Mouse (Mus musculus): Measurements from ENCODE around the gene Bptf. TPM values are rescaled to one million over a fixed set of nuclear protein-coding genes. Genes with fewer than 3 reads are reported as not detected.
"Not testable (repeated sequence)": the region's sequence is repeated elsewhere in the genome, so short reads cannot be mapped to it uniquely, and the experiment has no call there.

Gene Bptf
- total RNA-seq (2015; ENCODE audit: low replicate concordance) (35.0 and 65.4 TPM in 2 replicates), total RNA-seq (2017; ENCODE audit: low replicate concordance) (54.1 and 57.1 TPM in 2 replicates)

DNA sequence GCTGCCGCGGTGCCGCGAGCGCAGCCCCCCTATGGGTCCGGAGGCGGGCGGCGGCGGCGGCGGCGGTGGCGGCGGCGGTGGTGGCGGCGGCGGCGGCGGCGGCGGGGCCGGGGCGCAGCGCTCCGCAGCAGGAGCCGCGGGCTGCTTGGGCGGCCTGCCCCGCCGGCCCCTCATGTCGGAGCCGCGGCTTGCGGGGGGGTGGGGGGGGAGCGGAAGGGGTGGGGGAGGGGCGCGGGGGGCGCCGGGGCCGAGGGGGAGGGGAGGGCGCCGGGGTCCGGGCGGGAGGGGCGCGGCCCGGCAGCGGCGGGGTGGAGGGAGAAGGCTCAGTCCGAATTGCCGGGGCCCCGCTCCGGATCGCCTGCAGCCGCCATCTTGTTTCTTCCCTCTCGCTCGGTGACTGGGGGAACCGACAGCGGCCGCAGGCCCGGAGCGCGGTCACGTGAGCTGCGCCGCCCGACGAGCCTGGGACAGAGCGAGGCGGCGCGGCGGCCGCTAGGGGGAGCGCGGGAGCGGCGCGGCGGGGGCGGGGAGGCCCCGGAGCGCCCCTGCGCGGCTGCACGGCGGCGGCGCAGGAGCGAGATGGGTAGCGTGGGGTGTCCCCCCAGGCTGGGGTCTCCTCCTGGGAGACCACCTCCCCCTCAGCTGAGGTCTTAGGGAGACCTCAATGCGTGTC is at the start of gene Bptf:
Gene Bptf (minus strand): TSS at position 379 of the 673 bp plus-strand sequence.
- peak; percentile 95 for ATAC-seq (replicated peaks; ENCODE audit: low FRiP score, poor library complexity, severe bottlenecking)

DNA sequence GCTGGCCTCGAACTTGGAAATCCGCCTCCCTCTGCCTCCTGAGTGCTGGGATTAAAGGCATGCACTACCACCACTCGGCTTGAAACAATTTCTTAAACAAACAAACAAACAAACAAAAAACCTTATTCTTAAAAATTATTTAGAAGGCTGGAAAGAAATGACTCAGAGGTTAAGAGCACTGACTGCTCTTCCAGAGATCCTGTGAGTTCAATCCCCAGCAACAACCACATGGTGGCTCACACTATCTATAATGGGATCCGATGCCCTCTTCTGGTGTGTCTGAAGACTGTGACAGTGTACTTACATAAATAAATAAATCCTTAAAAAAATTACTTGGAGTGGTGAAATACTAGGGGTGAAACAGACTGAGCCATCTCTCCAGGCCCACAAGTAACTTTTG is 29.3 kb upstream of the Bptf start:
- no peak for ATAC-seq (replicated peaks; ENCODE audit: low FRiP score, poor library complexity, severe bottlenecking)

DNA sequence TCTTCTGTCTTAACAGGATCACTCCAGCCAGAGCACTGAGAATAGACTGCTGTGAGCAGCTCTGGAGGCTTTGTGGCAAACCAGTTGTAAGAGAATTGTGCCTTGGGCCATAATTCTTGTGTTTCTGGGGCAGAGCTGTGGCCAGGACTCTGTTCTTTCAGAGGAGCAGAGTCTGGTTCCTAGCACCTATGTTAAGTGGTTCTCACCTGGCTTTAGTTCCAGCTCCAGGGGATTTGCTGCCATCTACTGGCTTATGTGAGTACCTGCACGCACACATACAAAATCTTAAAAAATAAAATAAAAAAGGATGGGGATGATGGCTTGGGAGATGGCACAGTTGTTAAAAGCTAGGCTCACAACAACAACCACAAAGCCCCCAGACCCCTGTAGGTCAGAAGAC is 27.1 kb upstream of the Bptf start:
- peak; percentile 73 for ATAC-seq (replicated peaks; ENCODE audit: low FRiP score, poor library complexity, severe bottlenecking)

DNA sequence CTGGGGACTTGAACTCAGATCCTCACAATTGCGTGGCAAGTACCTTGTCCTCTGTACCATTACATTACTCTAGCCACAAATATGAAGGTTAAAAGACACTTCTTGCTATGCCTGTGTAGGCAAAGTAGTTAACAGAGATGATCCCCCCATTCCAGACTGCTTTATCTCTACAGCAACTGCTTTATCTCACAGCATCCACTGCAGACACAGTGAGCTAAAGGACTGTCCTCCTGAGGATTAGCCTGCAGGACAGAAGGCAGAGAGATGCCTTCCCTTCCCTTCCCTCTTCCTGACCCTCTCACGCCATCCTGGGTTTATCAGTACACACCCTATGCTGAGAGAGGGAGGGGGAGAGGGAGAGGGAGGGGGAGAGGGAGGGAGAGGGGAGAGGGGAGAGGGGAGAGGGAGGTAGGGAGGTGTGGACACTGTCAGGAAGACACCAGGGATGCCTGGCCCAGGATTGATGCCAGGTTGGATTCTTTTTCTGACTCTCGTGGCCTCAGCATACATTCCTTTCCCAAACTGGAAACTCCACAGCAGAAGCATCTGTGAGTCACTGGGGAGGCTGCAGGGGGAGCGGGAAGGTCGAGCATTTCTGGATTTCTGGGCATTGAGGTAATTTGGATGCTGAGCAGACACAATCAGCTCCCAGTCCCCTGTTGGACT is 25.2 kb upstream of the Bptf start:
- no peak for ATAC-seq (replicated peaks; ENCODE audit: low FRiP score, poor library complexity, severe bottlenecking)

DNA sequence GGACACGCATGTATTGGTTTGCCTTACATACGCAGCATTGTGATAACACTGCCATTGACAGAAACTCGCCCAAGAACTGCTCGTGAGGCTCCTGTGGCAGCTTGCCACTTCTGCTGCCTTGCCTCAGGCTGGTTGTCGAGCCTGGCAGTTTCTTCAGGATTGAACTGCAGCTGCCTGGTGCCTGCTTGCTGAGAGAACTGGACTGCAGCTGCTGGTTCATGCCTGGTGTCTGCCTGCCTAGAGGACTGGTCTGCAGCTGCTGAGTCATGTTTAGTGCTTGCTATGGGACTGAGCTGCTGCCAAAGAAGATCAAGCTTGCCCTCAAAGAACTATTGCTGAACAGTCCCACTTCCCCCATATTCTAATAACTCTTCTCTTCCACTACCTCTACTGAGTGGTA is 23.4 kb upstream of the Bptf start:
- ATAC-seq (replicated peaks; ENCODE audit: low FRiP score, poor library complexity, severe bottlenecking): no peak

DNA sequence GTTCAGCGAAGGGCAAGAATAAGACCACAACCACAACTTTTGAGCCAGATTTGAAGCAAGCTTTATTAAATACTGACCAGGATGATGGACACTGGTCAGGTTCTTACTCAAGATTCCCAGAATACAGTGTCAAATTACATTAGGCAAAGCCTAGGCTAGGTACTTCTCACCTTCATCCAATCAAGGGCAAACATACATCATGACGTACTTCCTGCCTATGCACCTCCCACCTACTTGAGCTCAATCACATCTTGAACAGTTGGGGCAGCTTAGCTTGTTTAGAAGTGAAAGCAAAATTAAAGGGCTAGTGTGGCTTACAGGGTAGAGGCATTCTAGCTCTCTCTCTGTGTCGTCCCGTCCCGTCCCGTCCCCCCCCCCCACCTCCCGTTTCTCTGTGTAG is 22.5 kb upstream of the Bptf start:
- no peak for ATAC-seq (replicated peaks; ENCODE audit: low FRiP score, poor library complexity, severe bottlenecking)

DNA sequence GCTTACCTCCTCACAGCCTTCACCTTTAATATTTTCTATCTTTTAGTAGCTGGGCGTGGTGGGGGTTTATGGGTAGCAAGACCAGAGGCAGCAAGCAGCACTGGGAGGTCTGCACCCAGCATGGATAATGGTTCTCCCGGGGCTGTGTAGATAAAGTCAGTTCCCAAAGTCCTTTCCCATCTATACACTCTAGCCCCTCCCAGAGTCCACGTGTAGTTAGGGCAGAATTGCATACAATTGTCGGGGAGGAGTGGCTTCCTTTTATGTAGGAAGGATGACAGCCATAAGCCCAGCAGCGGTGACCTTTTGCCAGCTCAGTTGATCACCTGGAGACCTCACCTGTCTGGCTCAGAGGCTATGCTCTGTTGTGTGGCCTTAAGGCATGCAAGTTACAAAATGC is 21.7 kb upstream of the Bptf start:
- ATAC-seq (replicated peaks; ENCODE audit: low FRiP score, poor library complexity, severe bottlenecking): no peak

DNA sequence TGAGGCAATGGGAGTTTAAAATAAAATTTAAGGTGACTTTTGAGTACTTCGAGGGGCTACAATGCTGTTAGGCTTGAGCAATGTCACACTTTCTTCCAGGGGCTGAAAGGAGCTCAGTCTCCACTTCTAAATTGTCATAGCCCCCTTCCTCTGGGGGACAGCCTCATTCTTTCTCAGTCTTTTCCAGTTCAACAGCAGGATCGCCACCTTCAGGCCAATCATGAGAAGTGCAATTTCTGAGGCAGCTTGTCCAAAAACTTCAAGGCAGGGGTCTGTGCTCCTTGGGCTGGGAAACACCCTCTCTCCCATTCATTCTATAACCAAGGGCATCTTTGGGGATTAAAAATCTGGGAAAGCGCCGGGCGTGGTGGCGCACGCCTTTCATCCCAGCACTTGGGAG is 19.9 kb upstream of the Bptf start:
- ATAC-seq (replicated peaks; ENCODE audit: low FRiP score, poor library complexity, severe bottlenecking): 0 out of 2 replicates have a peak, but pooled peaks have one; percentile 34

DNA sequence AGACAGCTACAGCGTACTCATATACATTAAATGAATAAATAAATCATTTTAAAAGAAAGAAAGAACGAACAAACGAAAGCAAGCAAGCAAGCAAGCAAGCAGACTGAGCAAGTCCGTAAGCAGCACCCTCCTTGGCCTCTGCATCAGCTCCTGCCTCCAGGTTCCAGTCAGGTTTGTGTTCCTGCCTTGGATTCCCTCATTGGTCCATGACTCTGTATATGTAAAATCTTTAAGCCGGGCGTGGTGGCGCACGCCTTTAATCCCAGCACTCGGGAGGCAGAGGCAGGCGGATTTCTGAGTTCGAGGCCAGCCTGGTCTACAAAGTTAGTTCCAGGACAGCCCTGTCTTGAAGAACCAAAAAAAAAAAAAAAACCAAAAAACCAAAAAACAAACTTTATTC is 12.0 kb upstream of the Bptf start:
- ATAC-seq (replicated peaks; ENCODE audit: low FRiP score, poor library complexity, severe bottlenecking): not testable (repeated sequence)

DNA sequence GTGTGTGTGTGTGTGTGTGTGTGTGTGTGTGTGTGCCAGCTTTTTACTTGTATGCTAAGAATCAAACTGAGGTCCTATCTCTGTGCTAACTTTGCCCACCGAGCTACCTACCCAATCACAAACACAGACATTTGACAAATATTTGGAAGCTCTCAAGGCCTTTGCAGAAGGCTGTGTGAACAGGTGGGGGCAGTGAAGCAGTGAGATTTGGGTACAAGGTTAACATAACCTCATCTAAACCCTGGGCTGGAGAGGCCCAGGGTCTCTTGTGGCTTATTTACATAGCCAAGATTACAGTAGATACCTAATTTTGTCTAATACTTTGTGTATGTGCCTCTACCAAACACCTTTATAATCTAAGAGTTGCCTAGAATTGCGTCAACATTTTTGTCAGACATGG is 10.5 kb upstream of the Bptf start:
- ATAC-seq (replicated peaks; ENCODE audit: low FRiP score, poor library complexity, severe bottlenecking): no peak

DNA sequence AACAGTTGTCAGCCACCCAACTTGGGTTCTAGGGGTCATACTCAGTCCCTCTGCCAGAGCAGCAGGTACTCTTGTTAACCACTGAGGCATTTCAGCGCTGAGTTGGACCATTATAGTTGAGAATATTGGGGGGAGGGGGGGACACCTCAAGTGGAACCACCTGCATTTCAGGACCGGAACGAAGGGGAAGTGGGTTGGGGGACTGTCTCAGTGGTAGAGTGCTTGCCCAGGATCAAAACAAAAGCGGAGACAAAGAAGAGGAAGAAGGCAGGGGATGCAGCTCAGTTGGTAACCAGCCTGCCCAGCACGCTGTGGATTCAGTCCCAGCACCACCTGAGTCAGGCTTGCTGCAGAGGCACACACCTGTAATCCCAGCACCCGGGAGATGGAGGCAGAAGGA is 8.8 kb upstream of the Bptf start:
- no peak; the same call in 1 of the 2 replicates for ATAC-seq (replicated peaks; ENCODE audit: low FRiP score, poor library complexity, severe bottlenecking)

DNA sequence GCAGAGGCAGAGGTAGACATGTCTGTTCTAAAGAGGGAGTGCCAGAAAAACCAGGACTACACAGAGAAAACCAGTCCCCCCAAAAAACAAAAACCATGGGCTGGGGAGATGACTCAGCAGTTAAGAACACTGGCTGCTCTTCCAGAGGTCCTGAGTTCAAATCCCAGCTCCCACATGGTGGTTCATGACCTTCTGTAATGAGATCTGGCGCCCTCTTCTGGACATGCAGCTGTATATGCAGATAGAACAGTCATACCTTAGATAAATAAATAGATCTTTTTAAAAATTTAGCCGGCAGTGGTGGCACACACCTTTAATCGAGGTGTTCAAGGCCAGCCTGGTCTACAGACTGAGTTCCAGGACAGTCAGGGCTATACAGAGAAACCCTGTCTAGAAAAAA is 6.7 kb upstream of the Bptf start:
- ATAC-seq (replicated peaks; ENCODE audit: low FRiP score, poor library complexity, severe bottlenecking): no peak

DNA sequence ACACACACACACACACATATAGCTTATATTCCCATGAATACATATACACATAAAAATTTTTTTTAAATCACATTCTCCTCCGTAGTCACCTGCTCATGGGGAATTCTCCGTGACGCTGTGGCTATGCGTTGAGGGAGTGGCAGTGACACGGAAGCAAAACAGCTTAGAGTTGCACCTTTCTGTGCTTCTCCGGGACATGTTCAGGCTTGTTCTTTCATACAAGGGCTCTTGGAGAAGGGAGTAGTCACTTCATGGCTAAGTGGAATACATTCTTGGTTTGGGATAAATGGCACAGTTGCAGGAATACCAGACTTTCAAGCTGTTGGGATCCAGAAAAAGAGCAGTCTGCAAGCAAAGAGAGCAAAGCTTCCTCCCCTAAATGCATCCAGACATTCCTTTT is 5.7 kb upstream of the Bptf start:
- ATAC-seq (replicated peaks; ENCODE audit: low FRiP score, poor library complexity, severe bottlenecking): no peak

DNA sequence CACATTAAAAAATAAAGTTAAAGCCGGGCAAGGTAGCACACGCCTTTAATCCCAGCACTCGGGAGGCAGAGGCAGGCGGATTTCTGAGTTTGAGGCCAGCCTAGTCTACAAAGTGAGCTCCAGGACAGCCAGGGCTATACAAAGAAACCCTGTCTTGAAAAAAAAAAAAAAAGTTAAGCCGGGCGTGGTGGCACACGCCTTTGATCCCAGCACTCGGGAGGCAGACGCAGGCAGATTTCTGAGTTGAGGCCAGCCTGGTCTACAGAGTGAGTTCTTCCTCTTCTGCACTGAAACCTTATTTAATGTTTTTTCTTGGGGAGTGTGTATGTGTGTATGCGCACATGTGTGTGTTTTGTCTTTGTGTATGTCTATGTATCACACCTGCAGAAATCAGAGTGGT is 4.5 kb upstream of the Bptf start:
- ATAC-seq (replicated peaks; ENCODE audit: low FRiP score, poor library complexity, severe bottlenecking): not testable (repeated sequence)

DNA sequence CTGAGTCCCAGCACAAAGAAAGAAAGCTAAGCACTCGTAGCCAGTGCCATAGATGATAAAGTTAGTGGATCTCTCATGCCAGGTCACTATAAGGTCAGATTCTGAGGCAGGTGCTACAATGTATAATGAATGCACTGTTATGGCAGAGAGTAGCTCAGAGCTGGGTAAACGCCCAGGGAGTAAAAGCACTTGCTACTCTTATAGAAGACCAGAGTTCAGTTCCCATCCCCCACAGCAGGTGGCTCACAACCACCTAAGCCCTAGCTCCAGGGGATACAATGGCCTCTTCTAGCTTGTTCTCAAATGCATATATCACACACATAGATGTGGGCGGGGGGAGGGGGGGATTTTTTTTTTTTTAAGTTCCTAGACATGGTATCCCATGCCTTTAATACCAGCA is 3.8 kb upstream of the Bptf start:
- ATAC-seq (replicated peaks; ENCODE audit: low FRiP score, poor library complexity, severe bottlenecking): no peak

DNA sequence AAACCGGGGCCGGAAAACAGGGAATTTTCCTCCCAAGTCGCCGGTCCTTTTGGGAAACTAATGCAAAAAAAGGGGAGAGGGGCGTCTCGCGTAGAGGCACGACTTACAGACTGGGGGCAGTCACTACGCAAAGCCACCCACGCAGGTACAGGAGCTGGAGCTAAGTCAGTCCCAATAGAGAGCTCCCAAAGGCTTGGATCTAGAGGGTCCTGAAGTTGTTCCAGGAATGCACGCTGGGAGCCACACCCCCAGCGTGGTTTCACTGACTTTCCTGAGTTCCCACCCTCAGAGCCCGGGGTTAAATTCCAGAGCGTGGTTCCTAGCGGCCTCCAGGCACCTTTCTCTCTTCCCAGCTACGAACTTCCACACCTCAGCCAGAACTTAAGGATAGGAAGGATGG is 499 bp upstream of the Bptf start:
- ATAC-seq (replicated peaks; ENCODE audit: low FRiP score, poor library complexity, severe bottlenecking): no peak

DNA sequence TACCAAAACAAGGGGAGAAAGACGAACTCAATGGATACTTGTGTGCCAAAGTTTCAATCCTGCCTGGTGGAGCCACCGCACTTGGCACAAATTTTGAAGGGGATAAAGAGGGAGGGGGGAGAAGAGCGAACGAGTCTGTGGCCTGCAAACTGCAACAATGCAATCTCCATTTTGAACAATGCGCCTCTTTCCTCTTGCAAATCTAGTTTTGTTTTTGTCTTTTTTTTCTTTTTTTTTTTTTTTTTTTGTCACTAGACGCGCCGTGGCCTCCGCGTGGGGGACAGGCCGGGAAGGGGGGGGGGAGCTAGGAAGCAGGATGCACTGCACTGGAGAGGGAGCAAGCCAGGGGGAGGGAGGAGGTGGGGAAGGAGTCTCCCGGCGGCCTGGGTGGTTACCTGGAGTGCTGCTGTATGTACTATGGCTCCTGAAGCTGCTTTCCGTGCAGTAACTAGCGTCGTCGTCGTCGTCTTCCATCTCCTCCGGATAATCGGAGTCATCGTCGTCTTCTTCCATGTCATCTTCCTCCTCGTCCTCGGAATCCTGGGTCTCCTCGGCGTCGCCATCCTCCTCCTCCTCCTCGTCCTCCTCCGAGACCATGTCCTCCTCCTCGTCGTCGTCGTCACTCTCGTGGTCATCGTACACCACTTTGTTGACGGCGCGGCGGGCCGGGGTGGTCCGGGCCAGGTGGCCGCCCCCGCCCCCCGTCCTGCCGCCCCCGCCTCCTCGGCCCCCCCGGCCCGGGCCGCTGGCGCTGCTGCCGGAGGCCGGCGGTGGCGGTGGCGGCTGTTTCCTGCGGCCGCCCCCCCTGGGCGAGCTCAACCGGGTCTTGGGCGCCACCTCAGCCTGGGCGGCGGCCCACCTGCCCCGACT is 813 bp downstream of the Bptf start:
- peak; percentile 71 for ATAC-seq (replicated peaks; ENCODE audit: low FRiP score, poor library complexity, severe bottlenecking)

DNA sequence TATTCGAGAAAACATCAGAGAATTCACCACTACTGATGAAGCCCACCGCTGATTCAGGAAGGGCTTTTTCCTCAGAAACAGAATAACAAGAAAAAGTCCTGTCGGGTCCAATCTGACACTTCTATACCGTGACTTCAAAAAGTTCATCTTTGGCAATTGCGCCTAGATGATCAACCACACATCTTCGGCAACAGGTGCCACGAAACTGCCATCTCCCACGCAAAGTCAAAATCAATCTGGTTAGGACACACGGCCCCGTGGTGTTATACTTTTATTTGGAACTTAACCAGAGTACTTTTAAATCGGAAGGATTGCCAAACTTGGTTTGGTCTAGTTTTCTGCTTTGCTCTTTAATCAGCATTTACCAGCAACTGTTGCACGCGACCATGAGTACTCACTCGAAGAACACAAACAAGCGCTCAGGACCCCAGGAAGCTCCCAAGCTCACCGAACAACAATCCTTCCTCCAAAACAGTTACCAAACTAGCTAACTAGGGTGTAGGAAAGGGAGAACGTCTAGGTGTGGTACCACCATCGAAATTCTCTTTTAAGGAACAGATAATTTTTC is 1.6 kb downstream of the Bptf start:
- ATAC-seq (replicated peaks; ENCODE audit: low FRiP score, poor library complexity, severe bottlenecking): no peak

DNA sequence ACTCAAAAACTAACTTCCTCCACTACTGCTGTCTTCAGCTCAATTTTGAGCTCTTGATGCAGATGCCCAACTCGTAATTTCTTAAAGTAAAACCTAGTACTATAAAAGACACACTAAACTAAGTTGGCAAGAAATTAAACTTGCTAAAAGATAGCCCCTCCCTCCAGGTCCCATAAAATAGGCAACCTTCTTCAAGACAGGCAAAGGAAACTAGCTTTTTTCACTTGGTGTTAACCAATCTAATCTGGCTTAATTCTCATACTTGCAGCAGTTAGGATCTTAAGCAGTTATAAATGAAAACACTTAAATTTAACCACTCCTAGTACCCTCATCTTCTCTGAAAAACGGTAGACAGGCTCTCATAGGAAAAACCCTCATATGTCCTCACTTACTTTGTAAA is 2.3 kb downstream of the Bptf start:
- ATAC-seq (replicated peaks; ENCODE audit: low FRiP score, poor library complexity, severe bottlenecking): no peak

DNA sequence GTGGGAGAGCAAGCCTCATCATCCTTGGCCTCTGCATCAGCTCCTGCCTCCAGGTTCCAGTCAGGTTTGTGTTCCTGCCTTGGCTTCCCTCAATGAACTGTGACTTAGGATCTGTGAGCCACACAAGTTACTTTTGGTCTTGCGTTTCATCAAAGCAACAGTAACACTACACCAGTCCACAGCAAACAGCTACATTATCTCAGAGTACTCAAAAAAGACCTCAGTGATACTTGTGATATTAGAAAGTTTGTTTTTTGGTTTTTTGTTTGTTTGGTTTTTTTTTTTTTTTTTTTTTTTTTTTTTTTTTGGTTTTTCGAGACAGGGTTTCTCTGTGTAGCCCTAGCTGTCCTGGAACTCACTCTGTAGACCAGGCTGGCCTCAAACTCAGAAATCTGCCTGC is 5.2 kb downstream of the Bptf start:
- ATAC-seq (replicated peaks; ENCODE audit: low FRiP score, poor library complexity, severe bottlenecking): not testable (repeated sequence)

All from erythroid progenitor cell, adult 5-6 weeks (primary cell).